7 mouse cellular contexts compared by ENCODE assay signal in the genomic region with DNA sequence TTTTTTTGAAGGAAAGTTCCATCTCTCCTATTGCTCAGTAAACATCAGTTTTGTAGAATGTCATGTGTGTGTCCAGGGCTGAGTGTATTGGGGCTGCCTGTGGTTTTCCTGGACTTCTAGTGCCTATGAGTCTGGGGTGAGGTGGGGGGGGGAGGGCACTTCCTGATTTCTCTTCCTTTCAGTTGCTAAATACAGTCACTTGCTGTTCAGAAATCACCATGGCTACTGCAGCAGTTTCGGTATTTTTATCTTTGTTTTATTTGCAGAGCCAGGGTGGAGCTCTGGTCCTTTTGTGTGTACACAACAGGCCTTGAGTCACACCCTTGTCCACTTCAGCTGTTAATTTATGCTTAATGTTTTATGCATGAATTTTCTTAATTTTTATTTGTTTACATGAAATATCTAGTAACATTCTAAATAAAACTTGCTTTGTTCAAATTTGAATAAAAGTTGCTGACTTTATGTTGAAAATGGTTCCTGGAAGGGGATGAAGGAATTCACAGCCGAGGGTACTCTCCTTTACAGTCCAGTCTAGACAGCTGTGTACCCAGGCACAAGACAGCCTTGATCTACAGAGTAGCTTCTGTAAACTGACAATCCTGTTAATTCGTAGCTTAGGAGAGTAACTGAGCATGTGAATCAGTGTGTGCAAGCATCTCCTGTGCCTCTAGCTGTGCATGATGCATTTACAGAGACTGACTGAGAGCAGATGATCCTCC.
DNase-seq lines count a peak whose midpoint lies in the region; ATAC-seq and TF ChIP-seq lines count a peak whose summit lies in the region.

No protein-coding gene starts in this region.

- ATAC-seq in hindbrain, embryonic 14.5 days (ENCODE audit: low FRiP score), result peak; percentile 71
- ATAC-seq in liver, embryonic 11.5 days (replicated peaks; ENCODE audit: low FRiP score), result peak; percentile 66
- ATAC-seq in neural tube, embryonic 13.5 days (ENCODE audit: low read depth), result peak; percentile 84

- intact Hi-C loops in gastrocnemius, postnatal 14 days (cut with DNase I; ENCODE audit: low total_unique reads), result no loop called here

- no peak overlapping the region for H3K4me2 ChIP-seq in hindbrain, embryonic 14.5 days (replicated peaks)
- H3K4me2 ChIP-seq in liver, embryonic 11.5 days, result no peak overlapping the region
- no peak overlapping the region for H3K4me2 ChIP-seq in neural tube, embryonic 13.5 days

- TF ChIP-seq CTCF in ES-Bruce4 (IDR thresholded peaks at IDR 0.05; ENCODE audit: low read depth, low read length), result no peak

- H3K9ac ChIP-seq in ES-Bruce4 (ENCODE audit: low read depth, poor library complexity, severe bottlenecking), result no peak overlapping the region
- H3K9ac ChIP-seq in hindbrain, embryonic 14.5 days, result no peak overlapping the region
- H3K9ac ChIP-seq in liver, embryonic 11.5 days (ENCODE audit: low read depth, low read length), result no peak overlapping the region
- H3K9ac ChIP-seq in neural tube, embryonic 13.5 days, result no peak overlapping the region

- no peaks in the 10 kb centered on the region for H3K27me3 ChIP-seq in ES-Bruce4 (ENCODE audit: control insufficient read depth, insufficient read depth, low read length, poor library complexity, severe bottlenecking)
- no peaks in the 10 kb centered on the region for H3K27me3 ChIP-seq in hindbrain, embryonic 14.5 days (ENCODE audit: control insufficient read depth, insufficient read depth, low read length)
- no peaks in the 10 kb centered on the region for H3K27me3 ChIP-seq in liver, embryonic 11.5 days (replicated peaks; ENCODE audit: control insufficient read depth, insufficient read depth, low read length)
- no peaks in the 10 kb centered on the region for H3K27me3 ChIP-seq in neural tube, embryonic 13.5 days

- TF ChIP-seq POLR2A in ES-Bruce4 (IDR thresholded peaks at IDR 0.05; ENCODE audit: insufficient read depth, low read length), result no peak

- DNase-seq in A20 (ENCODE audit: low read depth, low spot score), result peak; percentile 33
- no peak for DNase-seq in hindbrain, embryonic 14.5 days (ENCODE audit: low spot score)
- no peak for DNase-seq in liver, embryonic 11.5 days (ENCODE audit: low spot score)
- DNase-seq in thymus, postnatal 36 days, result no peak
- no peak for DNase-seq in gastrocnemius, postnatal 14 days

- H3K9me3 ChIP-seq in ES-Bruce4 (replicated peaks; ENCODE audit: control insufficient read depth, insufficient read depth, low read length, poor library complexity, severe bottlenecking), result no peaks in the 10 kb centered on the region
- H3K9me3 ChIP-seq in hindbrain, embryonic 14.5 days (ENCODE audit: control insufficient read depth, low read length), result no peaks in the 10 kb centered on the region
- H3K9me3 ChIP-seq in liver, embryonic 11.5 days (ENCODE audit: control insufficient read depth, low read length), result no peaks in the 10 kb centered on the region
- H3K9me3 ChIP-seq in neural tube, embryonic 13.5 days, result no peaks in the 10 kb centered on the region

- no peak overlapping the region for H3K4me3 ChIP-seq in ES-Bruce4 (ENCODE audit: low read depth, low read length)
- H3K4me3 ChIP-seq in hindbrain, embryonic 14.5 days (replicated peaks; ENCODE audit: low read length), result no peak overlapping the region
- H3K4me3 ChIP-seq in liver, embryonic 11.5 days (ENCODE audit: low read depth, low read length), result no peak overlapping the region
- no peak overlapping the region for H3K4me3 ChIP-seq in neural tube, embryonic 13.5 days

- no peaks in the 10 kb centered on the region for H3K36me3 ChIP-seq in ES-Bruce4 (ENCODE audit: control insufficient read depth, insufficient read depth, low read length, poor library complexity, severe bottlenecking)
- no peaks in the 10 kb centered on the region for H3K36me3 ChIP-seq in hindbrain, embryonic 14.5 days (replicated peaks; ENCODE audit: control insufficient read depth, insufficient read depth)
- no peaks in the 10 kb centered on the region for H3K36me3 ChIP-seq in liver, embryonic 11.5 days (ENCODE audit: control insufficient read depth, insufficient read depth, low read length)
- H3K36me3 ChIP-seq in neural tube, embryonic 13.5 days, result no peaks in the 10 kb centered on the region

- peak; percentile 69; the same call in 1 of the 2 replicates for TF ChIP-seq EP300 in ES-Bruce4 (IDR thresholded peaks at IDR 0.05; ENCODE audit: insufficient read depth, low read depth, low read length)

- WGBS in hindbrain, embryonic 14.5 days, result 14% methylated on average over 3 of the region's 3 CpGs
- 36% methylated on average over 3 of the region's 3 CpGs for WGBS in liver, embryonic 11.5 days
- 10% methylated on average over 3 of the region's 3 CpGs for WGBS in neural tube, embryonic 13.5 days

- peak overlapping the region; percentile 93 for H3K27ac ChIP-seq in ES-Bruce4 (ENCODE audit: insufficient read depth, low read length)
- H3K27ac ChIP-seq in hindbrain, embryonic 14.5 days, result peak overlapping the region; percentile 28; the same call in 1 of the 2 replicates
- no peak overlapping the region for H3K27ac ChIP-seq in liver, embryonic 11.5 days (ENCODE audit: low read depth, low read length)
- no peak overlapping the region for H3K27ac ChIP-seq in neural tube, embryonic 13.5 days (replicated peaks)

- peaks cover 2% of the 10 kb centered on the region for H3K4me1 ChIP-seq in ES-Bruce4 (ENCODE audit: control insufficient read depth, insufficient read depth, low read length)
- no peaks in the 10 kb centered on the region; the same call in 1 of the 2 replicates for H3K4me1 ChIP-seq in hindbrain, embryonic 14.5 days (replicated peaks; ENCODE audit: control insufficient read depth, insufficient read depth, low read length)
- H3K4me1 ChIP-seq in liver, embryonic 11.5 days (replicated peaks; ENCODE audit: control insufficient read depth, insufficient read depth, low read length), result no peaks in the 10 kb centered on the region
- peaks cover 11% of the 10 kb centered on the region; the same call in 1 of the 2 replicates for H3K4me1 ChIP-seq in neural tube, embryonic 13.5 days (replicated peaks)

Comparison
In these comparisons a context has a peak if more than half of its experiments do, and no peak if none do; other contexts are left out.
1. H3K27ac ChIP-seq: peak in ES-Bruce4 (single experiment) and hindbrain, embryonic 14.5 days (single experiment); none in liver, embryonic 11.5 days (single experiment) and neural tube, embryonic 13.5 days (single experiment).
2. Peak in every context shown above with its lines, with median percentiles within 50 percentile points of each other: ATAC-seq.